Mouse (Mus musculus): ENCODE measurements around the gene Olfr180. TPM values are rescaled to one million over a fixed set of nuclear protein-coding genes. Genes with fewer than 3 reads are reported as not detected.

Gene Olfr180
- polyA plus RNA-seq (2016; fragmentation: Nextera tagmentation; extraction: Ambion mirVana): not detected in 2 replicates

GRCm38 (mm10) chr16:58929292-58929691 lies at the start of gene Olfr180:
Gene Olfr180 (minus strand): TSS chr16:58929392.
- WGBS: 77% methylated on average over 4 of the region's 4 CpGs
- no peak for ATAC-seq (ENCODE audit: insufficient number of reproducible peaks, insufficient read depth, low FRiP score, low TSS enrichment)
- no peaks in the 10 kb centered on the region for H3K36me3 ChIP-seq
- no peak within 1 kb of the TSS for H3K27ac ChIP-seq
- H3K4me1 ChIP-seq: no peaks in the 10 kb centered on the region
- H3K27me3 ChIP-seq: no peaks in the 10 kb centered on the region
- H3K9me3 ChIP-seq: no peaks in the 10 kb centered on the region
- H3K4me3 ChIP-seq: no peak within 1 kb of the TSS
- H3K9ac ChIP-seq: no peak within 1 kb of the TSS
- H3K4me2 ChIP-seq (replicated peaks): no peak within 1 kb of the TSS

GRCm38 (mm10) chr16:58928655-58929054 lies 537 bp downstream of the Olfr180 start, which contains the start of gene Olfr181:
Gene Olfr181 (minus strand): TSS chr16:58928755.
- Histone ChIP-seq H3K4me1 (no peaks in the 10 kb centered on the region), H3K27ac (no peak within 1 kb of the TSS), H3K36me3 (no peaks in the 10 kb centered on the region), H3K4me3 (no peak within 1 kb of the TSS), H3K9me3 (no peaks in the 10 kb centered on the region), H3K4me2 (replicated peaks) (no peak within 1 kb of the TSS), H3K9ac (no peak within 1 kb of the TSS), H3K27me3 (no peaks in the 10 kb centered on the region)
- WGBS: 59% methylated on average over 1 of the region's 1 CpGs
- no peak for ATAC-seq (ENCODE audit: insufficient number of reproducible peaks, insufficient read depth, low FRiP score, low TSS enrichment)

- H3K9ac ChIP-seq: no peak within 1 kb of the TSS
- H3K4me3 ChIP-seq: no peak within 1 kb of the TSS
- H3K27ac ChIP-seq: no peak within 1 kb of the TSS
- no peak within 1 kb of the TSS for H3K4me2 ChIP-seq (replicated peaks)
- H3K27me3 ChIP-seq: no peaks in the 10 kb centered on the region
- no peaks in the 10 kb centered on the region for H3K36me3 ChIP-seq
- 87% methylated on average over 3 of the region's 3 CpGs for WGBS
- no peak for ATAC-seq (ENCODE audit: insufficient number of reproducible peaks, insufficient read depth, low FRiP score, low TSS enrichment)
- no peaks in the 10 kb centered on the region for H3K4me1 ChIP-seq
- H3K9me3 ChIP-seq: 0 out of 2 replicates have a peak, but pooled peaks cover 2% of the 10 kb centered on the region
Measured at GRCm38 (mm10) chr16:58891963-58892362, 37.2 kb downstream of the Olfr180 start, which contains the start of gene Olfr178. Gene Olfr178 (minus strand): TSS chr16:58892063.

- Histone ChIP-seq H3K4me2 (replicated peaks) (no peak overlapping the region), H3K36me3 (no peaks in the 10 kb centered on the region), H3K27ac (no peak overlapping the region), H3K4me3 (no peak overlapping the region), H3K9ac (no peak overlapping the region), H3K9me3 (no peaks in the 10 kb centered on the region), H3K4me1 (no peaks in the 10 kb centered on the region), H3K27me3 (no peaks in the 10 kb centered on the region)
- ATAC-seq (ENCODE audit: insufficient number of reproducible peaks, insufficient read depth, low FRiP score, low TSS enrichment): no peak
- 89% methylated on average over 2 of the region's 2 CpGs for WGBS
Measured at GRCm38 (mm10) chr16:58884416-58884815, 44.8 kb downstream of the Olfr180 start.

GRCm38 (mm10) chr16:58874668-58875067 lies 54.5 kb downstream of the Olfr180 start, which contains the start of gene Olfr177:
Gene Olfr177 (minus strand): TSS chr16:58874768.
- H3K27me3 ChIP-seq: no peaks in the 10 kb centered on the region
- H3K4me2 ChIP-seq (replicated peaks): no peak within 1 kb of the TSS
- no peaks in the 10 kb centered on the region for H3K36me3 ChIP-seq
- no peaks in the 10 kb centered on the region for H3K4me1 ChIP-seq
- H3K9ac ChIP-seq: no peak within 1 kb of the TSS
- no peak within 1 kb of the TSS for H3K27ac ChIP-seq
- no peaks in the 10 kb centered on the region for H3K9me3 ChIP-seq
- WGBS: 76% methylated on average over 1 of the region's 1 CpGs
- H3K4me3 ChIP-seq: no peak within 1 kb of the TSS
- no peak for ATAC-seq (ENCODE audit: insufficient number of reproducible peaks, insufficient read depth, low FRiP score, low TSS enrichment)

Other genes with a start within 250 kb of the Olfr180 start
- not detected in 2 replicates for gene Gpr15, start 210.3 kb downstream of the Olfr180 start, polyA plus RNA-seq (2016; fragmentation: Nextera tagmentation; extraction: Ambion mirVana)
- 117 and 121 TPM in 2 replicates for gene Cldnd1, start 201.5 kb downstream of the Olfr180 start, polyA plus RNA-seq (2016; fragmentation: Nextera tagmentation; extraction: Ambion mirVana)
- gene Olfr172, start 166.2 kb downstream of the Olfr180 start, polyA plus RNA-seq (2016; fragmentation: Nextera tagmentation; extraction: Ambion mirVana): not detected in 2 replicates
- gene Olfr173, start 129.1 kb downstream of the Olfr180 start, polyA plus RNA-seq (2016; fragmentation: Nextera tagmentation; extraction: Ambion mirVana): 0.09 TPM in 1 of 2 replicates, not detected in the other
- gene Olfr175-ps1, start 102.6 kb downstream of the Olfr180 start, polyA plus RNA-seq (2016; fragmentation: Nextera tagmentation; extraction: Ambion mirVana): not detected in 2 replicates
- not detected in 2 replicates for gene Olfr177, start 54.6 kb downstream of the Olfr180 start, polyA plus RNA-seq (2016; fragmentation: Nextera tagmentation; extraction: Ambion mirVana)
- not detected in 2 replicates for gene Olfr178, start 37.3 kb downstream of the Olfr180 start, polyA plus RNA-seq (2016; fragmentation: Nextera tagmentation; extraction: Ambion mirVana)
- gene Olfr181, start 637 bp downstream of the Olfr180 start, polyA plus RNA-seq (2016; fragmentation: Nextera tagmentation; extraction: Ambion mirVana): not detected in 2 replicates
- not detected in 2 replicates for gene Olfr183, start 66.0 kb upstream of the Olfr180 start, polyA plus RNA-seq (2016; fragmentation: Nextera tagmentation; extraction: Ambion mirVana)
- gene Olfr186, start 100.9 kb upstream of the Olfr180 start, polyA plus RNA-seq (2016; fragmentation: Nextera tagmentation; extraction: Ambion mirVana): not detected in 2 replicates
- not detected in 2 replicates for gene Olfr187, start 110.4 kb upstream of the Olfr180 start, polyA plus RNA-seq (2016; fragmentation: Nextera tagmentation; extraction: Ambion mirVana)
- gene Olfr190, start 148.6 kb upstream of the Olfr180 start, polyA plus RNA-seq (2016; fragmentation: Nextera tagmentation; extraction: Ambion mirVana): not detected in 2 replicates
- not detected in 2 replicates for gene Olfr191, start 160.4 kb upstream of the Olfr180 start, polyA plus RNA-seq (2016; fragmentation: Nextera tagmentation; extraction: Ambion mirVana)
- gene Olfr193, start 182.5 kb upstream of the Olfr180 start, polyA plus RNA-seq (2016; fragmentation: Nextera tagmentation; extraction: Ambion mirVana): not detected in 2 replicates
- gene Olfr194, start 191.7 kb upstream of the Olfr180 start, polyA plus RNA-seq (2016; fragmentation: Nextera tagmentation; extraction: Ambion mirVana): not detected in 2 replicates
- gene Olfr195, start 217.7 kb upstream of the Olfr180 start, polyA plus RNA-seq (2016; fragmentation: Nextera tagmentation; extraction: Ambion mirVana): not detected in 2 replicates
- gene Olfr196, start 241.1 kb upstream of the Olfr180 start, polyA plus RNA-seq (2016; fragmentation: Nextera tagmentation; extraction: Ambion mirVana): not detected in 2 replicates